Mouse (Mus musculus): ENCODE results near the gene Gm42906. TPM values are rescaled to one million over a fixed set of nuclear protein-coding genes. Genes with fewer than 3 reads are reported as not detected.

Gm42906 gene
- polyA plus RNA-seq, 1 experiment from 2014 or later, result not detected

DNA sequence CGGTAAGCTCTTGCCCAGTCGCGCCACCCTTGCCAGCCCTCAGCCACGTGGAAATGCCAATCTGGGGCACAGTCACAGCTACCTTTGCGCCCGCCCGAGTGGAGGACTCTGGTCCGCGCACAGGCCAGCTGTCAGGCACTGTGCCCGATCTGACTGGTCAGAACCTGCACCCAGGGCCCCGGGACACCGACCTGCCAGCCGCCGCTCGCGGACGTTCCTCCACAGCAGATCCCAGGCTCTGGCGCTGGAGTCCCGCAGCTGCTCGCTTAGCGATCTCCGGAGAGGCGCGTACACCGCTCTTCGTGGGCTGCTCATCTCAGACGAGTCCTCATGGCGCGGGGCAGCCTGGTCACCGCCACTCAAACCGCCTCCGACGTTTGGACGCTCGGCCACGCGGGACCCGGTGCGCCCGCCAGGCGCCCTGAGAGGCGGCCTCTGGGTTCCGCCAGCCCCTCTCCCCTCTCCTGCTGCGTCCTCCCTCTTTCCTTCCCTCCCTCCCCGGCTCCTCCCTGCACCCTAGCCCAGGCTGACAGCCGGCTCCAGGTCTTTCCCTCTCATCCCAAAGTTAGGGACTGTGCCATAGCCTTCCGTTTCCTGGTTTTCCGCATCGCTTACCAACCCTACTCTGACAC is 194.4 kb downstream of the Gm42906 start, which contains the start of gene Stard13:
Gene Stard13 (minus strand): TSS at position 437 of the 632 bp plus-strand sequence.
- H3K9me3 ChIP-seq, result no peaks in the 10 kb centered on the region
- peak within 1 kb of the TSS; percentile 85 for H3K27ac ChIP-seq
- peaks cover 38% of the 10 kb centered on the region for H3K27me3 ChIP-seq (ENCODE audit: poor library complexity, severe bottlenecking)
- peak; percentile 37 for DNase-seq (ENCODE audit: extremely low spot score, low spot score)
- peak within 1 kb of the TSS; percentile 66 for H3K4me3 ChIP-seq
- H3K36me3 ChIP-seq (replicated peaks), result no peaks in the 10 kb centered on the region
- H3K4me1 ChIP-seq, result peaks cover 15% of the 10 kb centered on the region
- under 1% methylated on average over 49 of the region's 49 CpGs for WGBS

DNA sequence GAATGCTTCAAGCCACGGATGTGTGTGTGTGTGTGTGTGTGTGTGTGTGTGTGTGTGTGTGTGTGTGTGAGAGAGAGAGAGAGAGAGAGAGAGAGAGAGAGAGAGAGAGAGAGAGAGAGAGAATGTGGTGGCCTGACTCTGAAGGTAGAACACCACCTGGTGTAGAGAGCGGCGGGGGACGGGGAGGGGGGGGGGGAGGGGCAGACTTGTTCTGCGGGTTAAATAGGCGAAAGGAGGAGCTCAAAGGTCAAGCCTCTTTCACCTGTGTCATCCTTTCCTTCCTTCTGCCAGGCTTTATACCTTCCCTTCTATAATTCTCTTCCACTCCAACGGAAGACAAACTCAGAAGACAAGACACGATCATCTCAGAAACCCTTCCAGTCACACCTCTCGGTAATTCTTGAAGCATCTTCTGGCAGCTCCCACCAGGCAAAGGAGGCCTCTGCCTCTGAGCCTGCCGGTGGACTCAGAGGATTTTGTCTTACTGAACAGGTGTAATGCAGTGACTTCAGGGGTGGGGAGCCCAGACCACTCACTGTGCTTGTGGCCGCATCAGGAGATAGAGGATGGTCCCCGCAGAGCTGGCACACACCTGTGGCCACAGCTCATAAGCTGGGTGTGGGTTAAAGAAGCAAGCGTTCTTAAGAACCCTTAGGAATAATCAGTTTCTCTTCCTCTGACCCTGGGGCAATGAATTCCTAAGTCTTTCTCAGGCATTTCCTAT is 195.2 kb downstream of the Gm42906 start:
- Histone ChIP-seq H3K27ac (no peak overlapping the region), H3K27me3 (ENCODE audit: poor library complexity, severe bottlenecking) (peaks cover 38% of the 10 kb centered on the region), H3K4me1 (peaks cover 15% of the 10 kb centered on the region), H3K9me3 (no peaks in the 10 kb centered on the region), H3K4me3 (peak overlapping the region; percentile 66), H3K36me3 (replicated peaks) (no peaks in the 10 kb centered on the region)
- 21% methylated on average over 9 of the region's 13 CpGs for WGBS
- DNase-seq (ENCODE audit: extremely low spot score, low spot score), result no peak

DNA sequence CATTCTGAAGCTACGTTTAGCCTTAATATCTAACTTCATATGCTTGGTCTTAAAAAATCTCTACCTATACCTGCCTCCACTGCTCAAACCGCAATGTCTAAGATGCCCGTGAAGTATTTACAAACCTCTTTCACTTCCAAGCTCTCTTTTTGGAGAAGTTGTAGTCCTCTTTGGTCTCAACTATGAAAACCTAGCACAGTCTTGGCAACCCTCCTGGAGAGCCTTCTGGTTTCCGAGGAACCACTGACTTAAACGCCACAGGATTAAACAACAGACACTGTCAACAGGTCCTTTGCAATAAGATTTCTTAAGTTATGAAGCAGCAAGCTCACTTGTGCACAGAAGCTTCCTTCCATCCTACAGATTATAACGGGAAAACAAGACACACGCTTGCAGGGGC is 196.1 kb downstream of the Gm42906 start:
- no peak for DNase-seq (ENCODE audit: extremely low spot score, low spot score)
- Histone ChIP-seq H3K27me3 (ENCODE audit: poor library complexity, severe bottlenecking) (peaks cover 38% of the 10 kb centered on the region), H3K4me3 (no peak overlapping the region), H3K36me3 (replicated peaks) (no peaks in the 10 kb centered on the region), H3K4me1 (peaks cover 15% of the 10 kb centered on the region), H3K9me3 (no peaks in the 10 kb centered on the region), H3K27ac (no peak overlapping the region)
- 90% methylated on average over 7 of the region's 7 CpGs for WGBS

DNA sequence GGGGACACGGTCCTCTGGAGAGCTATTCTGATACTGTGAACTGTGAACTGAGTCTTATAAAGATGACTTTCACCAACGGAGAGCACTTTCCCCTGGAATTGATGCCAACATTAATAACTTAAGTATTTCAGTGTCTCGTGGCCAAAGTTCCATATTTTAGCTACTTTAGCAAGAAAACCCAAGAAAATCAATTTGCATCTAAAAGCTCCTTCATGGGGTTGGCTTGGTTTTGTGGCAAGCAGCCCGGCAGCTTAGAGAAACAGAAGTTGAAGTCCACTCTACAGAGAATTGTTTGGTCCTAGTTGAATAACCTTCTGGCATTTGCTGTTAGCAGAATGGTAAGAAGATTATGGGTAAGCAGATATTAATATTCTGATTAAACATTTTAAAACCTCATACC is 196.6 kb downstream of the Gm42906 start:
- Histone ChIP-seq H3K4me3 (no peak overlapping the region), H3K4me1 (peaks cover 15% of the 10 kb centered on the region), H3K36me3 (replicated peaks) (no peaks in the 10 kb centered on the region), H3K27me3 (ENCODE audit: poor library complexity, severe bottlenecking) (peaks cover 38% of the 10 kb centered on the region), H3K9me3 (no peaks in the 10 kb centered on the region), H3K27ac (no peak overlapping the region)
- WGBS, result 88% methylated on average over 4 of the region's 4 CpGs
- no peak for DNase-seq (ENCODE audit: extremely low spot score, low spot score)

DNA sequence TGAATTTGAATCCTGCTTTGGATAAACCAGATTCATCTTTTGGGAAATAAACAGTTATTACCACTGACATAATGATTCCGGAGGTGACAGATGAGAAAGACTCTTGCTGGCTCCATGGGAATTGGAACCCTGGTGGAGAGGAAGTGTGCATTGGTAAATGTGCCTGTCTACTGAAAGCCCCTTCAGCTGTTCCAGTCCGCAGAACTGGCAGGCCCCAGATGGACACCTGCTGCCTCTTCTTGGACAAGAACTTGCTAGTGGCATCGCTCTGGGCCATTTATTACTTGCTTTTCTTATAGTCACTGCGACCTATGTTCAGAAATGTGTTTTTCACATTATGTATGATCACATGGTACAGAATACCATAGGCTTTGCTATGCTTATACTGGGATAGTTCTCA is 197.5 kb downstream of the Gm42906 start:
- H3K27me3 ChIP-seq (ENCODE audit: poor library complexity, severe bottlenecking), result peaks cover 37% of the 10 kb centered on the region
- H3K9me3 ChIP-seq, result no peaks in the 10 kb centered on the region
- WGBS, result 88% methylated on average over 4 of the region's 4 CpGs
- no peaks in the 10 kb centered on the region for H3K36me3 ChIP-seq (replicated peaks)
- peaks cover 15% of the 10 kb centered on the region for H3K4me1 ChIP-seq
- H3K4me3 ChIP-seq, result no peak overlapping the region
- no peak overlapping the region for H3K27ac ChIP-seq
- no peak for DNase-seq (ENCODE audit: extremely low spot score, low spot score)

DNA sequence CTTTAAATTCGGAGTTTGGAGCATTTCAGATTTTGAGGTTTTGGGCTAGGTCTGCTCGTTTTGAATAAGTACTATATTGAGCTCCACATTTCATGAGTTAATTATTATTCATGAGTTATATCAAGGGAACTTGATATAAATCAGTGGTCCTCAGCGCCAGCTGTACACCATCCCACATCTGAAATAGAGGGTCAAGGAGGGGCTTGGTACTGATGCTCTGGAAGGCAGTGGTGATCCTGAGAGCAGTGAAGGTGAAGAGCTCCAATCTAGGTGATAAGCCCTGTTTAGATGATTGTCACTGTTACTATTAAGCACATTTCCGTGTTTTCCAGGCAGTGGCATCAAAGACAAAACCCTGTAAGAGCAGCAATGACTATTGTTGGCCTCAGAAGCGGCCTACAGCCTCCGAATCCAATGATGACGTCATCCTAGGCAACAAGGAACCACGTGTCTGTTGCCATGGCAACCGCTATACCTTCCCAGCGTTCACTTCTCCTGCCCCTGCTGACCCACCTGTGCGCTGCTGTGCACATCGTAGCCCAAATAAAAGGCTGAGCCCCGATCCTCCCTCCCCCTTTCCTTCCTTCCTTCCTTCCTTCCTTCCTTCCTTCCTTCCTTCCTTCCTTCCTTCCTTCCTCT is 199.5 kb downstream of the Gm42906 start:
- 72% methylated on average over 13 of the region's 13 CpGs for whole genome bisulfite sequencing
- H3K36me3 ChIP-seq (replicated peaks), result no peaks in the 10 kb centered on the region
- no peaks in the 10 kb centered on the region for H3K9me3 ChIP-seq
- no peak overlapping the region for H3K27ac ChIP-seq
- peaks cover 10% of the 10 kb centered on the region for H3K4me1 ChIP-seq
- no peak for DNase-seq (ENCODE audit: extremely low spot score, low spot score)
- H3K27me3 ChIP-seq (ENCODE audit: poor library complexity, severe bottlenecking), result peaks cover 18% of the 10 kb centered on the region
- no peak overlapping the region for H3K4me3 ChIP-seq

DNA sequence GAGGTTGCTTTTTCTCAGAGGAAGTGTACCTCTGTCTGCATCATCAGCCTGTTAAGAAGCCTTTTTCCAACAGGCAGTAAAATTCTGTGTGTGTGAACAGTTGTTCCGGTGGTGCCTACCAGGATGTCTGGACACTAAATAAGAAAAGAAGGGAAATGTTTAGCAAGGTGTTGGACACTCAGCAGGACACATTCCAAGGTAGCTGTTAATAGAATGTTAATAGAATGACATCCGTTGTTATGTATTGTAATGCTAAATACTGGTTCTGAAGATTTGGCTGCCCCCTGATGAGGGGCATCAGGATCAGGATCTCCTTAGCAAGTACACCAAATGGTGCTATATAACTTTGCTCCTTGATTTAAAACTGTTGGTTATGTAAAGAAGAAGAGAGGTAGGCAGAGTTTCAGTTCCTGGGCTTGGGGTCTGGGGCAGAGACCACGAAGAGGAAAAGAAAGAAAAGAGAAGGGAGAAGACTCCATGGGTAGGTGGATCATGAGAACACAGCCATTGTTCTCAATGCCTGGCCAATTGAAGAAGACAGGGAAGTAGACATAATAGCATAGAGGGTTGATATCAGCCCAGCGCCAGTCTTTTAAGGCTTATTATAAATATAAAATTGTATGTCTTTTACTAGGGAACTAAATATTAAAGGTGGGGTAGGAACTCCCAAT is 204.1 kb downstream of the Gm42906 start:
- H3K4me1 ChIP-seq, result peaks cover 7% of the 10 kb centered on the region
- no peaks in the 10 kb centered on the region for H3K27me3 ChIP-seq (ENCODE audit: poor library complexity, severe bottlenecking)
- DNase-seq (ENCODE audit: extremely low spot score, low spot score), result no peak
- no peak overlapping the region for H3K27ac ChIP-seq
- no peaks in the 10 kb centered on the region for H3K9me3 ChIP-seq
- no peak overlapping the region for H3K4me3 ChIP-seq
- WGBS, result 69% methylated on average over 4 of the region's 4 CpGs
- no peaks in the 10 kb centered on the region for H3K36me3 ChIP-seq (replicated peaks)

DNA sequence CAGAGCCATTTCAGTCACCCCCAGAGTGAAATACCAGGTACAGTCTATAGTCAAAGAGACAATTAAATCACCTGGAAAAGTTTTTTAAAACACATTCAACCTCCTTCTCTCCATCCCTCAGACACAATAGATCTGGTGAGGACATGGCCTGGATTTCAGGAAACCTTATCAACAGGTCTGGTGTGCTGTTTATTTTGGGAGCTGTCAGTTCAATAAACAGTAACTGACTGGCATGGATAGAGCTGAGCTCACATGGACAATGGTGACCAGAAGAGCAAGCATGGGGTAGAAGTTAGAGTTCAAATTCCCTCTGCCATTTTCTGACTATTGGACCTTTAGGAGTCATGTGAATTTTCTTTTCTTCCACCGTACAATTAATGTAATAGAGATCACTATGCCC is 205.2 kb downstream of the Gm42906 start:
- Histone ChIP-seq H3K9me3 (no peaks in the 10 kb centered on the region), H3K27ac (no peak overlapping the region), H3K27me3 (ENCODE audit: poor library complexity, severe bottlenecking) (no peaks in the 10 kb centered on the region), H3K4me1 (peaks cover 14% of the 10 kb centered on the region), H3K4me3 (no peak overlapping the region), H3K36me3 (replicated peaks) (no peaks in the 10 kb centered on the region)
- DNase-seq (ENCODE audit: extremely low spot score, low spot score), result no peak
- WGBS, result 95% methylated on average over 1 of the region's 1 CpGs

DNA sequence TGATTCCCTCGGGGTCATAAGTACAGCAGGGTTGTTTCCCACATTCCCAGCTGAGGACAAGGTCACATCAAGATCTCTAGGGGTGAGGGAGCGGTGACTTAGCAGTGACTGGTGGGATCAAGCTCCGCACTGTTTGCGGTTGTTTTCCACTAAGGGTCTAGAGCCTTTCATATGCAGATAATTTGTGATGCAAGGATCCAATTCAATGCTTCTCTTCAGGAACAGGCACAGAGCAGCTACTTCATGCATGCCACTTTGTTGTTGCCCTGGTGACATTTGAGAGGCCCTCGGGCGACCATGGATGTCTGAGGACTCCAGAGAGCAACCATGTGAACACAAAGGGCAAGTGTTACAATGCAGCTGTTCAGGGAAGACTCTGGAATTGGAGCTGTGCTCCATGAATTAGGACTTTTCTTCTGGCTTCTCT is 209.3 kb downstream of the Gm42906 start:
- Histone ChIP-seq H3K9me3 (no peaks in the 10 kb centered on the region), H3K4me1 (peaks cover 26% of the 10 kb centered on the region), H3K27ac (peak overlapping the region; percentile 67), H3K36me3 (replicated peaks) (no peaks in the 10 kb centered on the region), H3K4me3 (no peak overlapping the region), H3K27me3 (ENCODE audit: poor library complexity, severe bottlenecking) (no peaks in the 10 kb centered on the region)
- peak; percentile 57 for DNase-seq (ENCODE audit: extremely low spot score, low spot score)
- 39% methylated on average over 6 of the region's 6 CpGs for WGBS

DNA sequence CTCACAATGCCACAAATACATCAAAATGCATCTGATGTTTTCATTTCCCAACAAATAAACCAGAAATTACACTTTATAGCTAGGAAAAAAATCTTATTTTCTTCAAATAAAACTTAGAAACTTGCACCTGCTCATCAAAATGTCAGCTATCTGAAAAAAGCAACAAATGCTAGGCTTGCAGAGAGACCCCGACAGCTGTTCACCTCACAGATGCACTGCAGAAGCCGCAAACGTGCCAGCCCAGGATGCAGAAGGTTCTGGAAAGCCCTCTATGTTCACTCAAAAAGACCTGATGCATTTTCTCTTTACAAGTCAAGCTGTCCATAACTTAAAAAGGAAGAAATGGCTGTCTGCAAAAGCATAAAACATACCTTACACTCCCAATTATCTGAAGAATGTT is 214.9 kb downstream of the Gm42906 start:
- no peak for DNase-seq (ENCODE audit: extremely low spot score, low spot score)
- no peak overlapping the region for H3K4me3 ChIP-seq
- WGBS, result 96% methylated on average over 3 of the region's 3 CpGs

DNA sequence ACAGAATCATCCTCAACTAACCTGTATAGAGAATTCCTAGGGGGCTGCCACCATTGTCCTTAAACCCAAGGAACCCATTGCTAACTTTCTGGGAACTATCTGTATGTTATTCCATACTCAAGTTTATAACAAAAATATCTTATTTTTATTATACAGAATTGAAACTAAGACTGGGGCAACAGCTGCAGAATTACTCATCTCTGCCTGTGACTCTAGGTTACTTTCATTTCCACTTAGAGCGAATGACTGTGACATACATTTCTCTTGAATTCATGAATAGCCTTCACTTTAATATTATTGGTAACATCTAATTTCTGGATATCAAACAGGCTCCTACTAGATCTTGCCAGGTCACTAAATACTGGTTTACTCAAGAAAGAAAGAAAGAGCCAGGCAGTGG is 217.1 kb downstream of the Gm42906 start:
- H3K9me3 ChIP-seq, result no peaks in the 10 kb centered on the region

More for the DNA sequence above, 214.9 kb downstream of the Gm42906 start:
- H3K27ac ChIP-seq, result no peak overlapping the region
- no peaks in the 10 kb centered on the region for H3K36me3 ChIP-seq (replicated peaks)
- no peaks in the 10 kb centered on the region for H3K27me3 ChIP-seq (ENCODE audit: poor library complexity, severe bottlenecking)
- peaks cover 12% of the 10 kb centered on the region; the same call in 1 of the 2 replicates for H3K4me1 ChIP-seq
- no peaks in the 10 kb centered on the region for H3K9me3 ChIP-seq

DNA sequence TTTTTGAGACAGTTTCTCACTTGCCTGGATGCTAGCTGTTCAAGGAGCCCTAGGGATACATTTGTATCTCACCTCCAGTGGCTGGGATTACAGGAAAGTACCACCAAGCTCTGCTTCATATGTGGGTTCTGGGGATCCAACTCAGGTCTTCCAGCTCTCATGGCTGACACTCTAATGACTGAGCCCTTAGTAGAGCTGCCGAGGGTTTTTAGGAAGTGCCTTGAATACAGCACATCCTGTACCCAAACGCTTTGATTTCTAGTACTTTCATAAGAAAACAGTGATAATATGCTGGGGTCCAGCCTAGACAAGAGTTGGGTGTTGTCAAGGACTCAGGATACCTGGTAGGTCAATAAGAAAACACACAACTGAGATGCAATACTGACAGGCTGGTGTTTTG is 217.9 kb downstream of the Gm42906 start:
- Histone ChIP-seq H3K9me3 (no peaks in the 10 kb centered on the region), H3K27ac (no peak overlapping the region), H3K27me3 (ENCODE audit: poor library complexity, severe bottlenecking) (no peaks in the 10 kb centered on the region), H3K4me3 (no peak overlapping the region), H3K4me1 (no peaks in the 10 kb centered on the region), H3K36me3 (replicated peaks) (no peaks in the 10 kb centered on the region)
- 88% methylated on average over 2 of the region's 2 CpGs for WGBS
- no peak for DNase-seq (ENCODE audit: extremely low spot score, low spot score)

More for the DNA sequence above, 217.1 kb downstream of the Gm42906 start:
- H3K36me3 ChIP-seq (replicated peaks), result no peaks in the 10 kb centered on the region
- WGBS, result 90% methylated on average over 1 of the region's 1 CpGs
- H3K4me1 ChIP-seq, result peaks cover 5% of the 10 kb centered on the region; the same call in 1 of the 2 replicates
- H3K27me3 ChIP-seq (ENCODE audit: poor library complexity, severe bottlenecking), result no peaks in the 10 kb centered on the region
- H3K27ac ChIP-seq, result no peak overlapping the region
- no peak for DNase-seq (ENCODE audit: extremely low spot score, low spot score)
- H3K4me3 ChIP-seq, result no peak overlapping the region
